Mouse (Mus musculus) layer of hippocampus, adult 2 months (tissue): ENCODE measurements around the gene Bmp6. TPM values are rescaled to one million over a fixed set of nuclear protein-coding genes. Genes with fewer than 3 reads are reported as not detected.

ENCODE experiments used
- DNase-seq, 2 experiments: peaks; one replicate each; pipeline ENCODE4 v3.0.0; 2022; ENCODE audit warnings: low spot score in 2 of 2
- H3K27ac ChIP-seq: fragments of 200-600 bp; 2 replicates; pipeline ENCODE4 v1.8.1; 2022
- H3K4me3 ChIP-seq: fragments of 200-600 bp; 2 replicates; pipeline ENCODE4 v1.8.1; 2022; ENCODE audit warnings: mild to moderate bottlenecking
- CTCF ChIP-seq: fragments of 200-600 bp; conservative IDR thresholded peaks from 2 replicates; pipeline ENCODE4 v1.8.1; 2022; ENCODE audit warnings: antibody characterized with exemption, mild to moderate bottlenecking, moderate library complexity
- total RNA-seq, 2 experiments: library from RNA; stranded (reverse); gene quantifications; 2 replicates each; pipeline ENCODE4 v1.2.3; 2021

The Bmp6 gene
- total RNA-seq, 2 experiments from 2014 or later, result 4.4 to 6.1 TPM

DNA sequence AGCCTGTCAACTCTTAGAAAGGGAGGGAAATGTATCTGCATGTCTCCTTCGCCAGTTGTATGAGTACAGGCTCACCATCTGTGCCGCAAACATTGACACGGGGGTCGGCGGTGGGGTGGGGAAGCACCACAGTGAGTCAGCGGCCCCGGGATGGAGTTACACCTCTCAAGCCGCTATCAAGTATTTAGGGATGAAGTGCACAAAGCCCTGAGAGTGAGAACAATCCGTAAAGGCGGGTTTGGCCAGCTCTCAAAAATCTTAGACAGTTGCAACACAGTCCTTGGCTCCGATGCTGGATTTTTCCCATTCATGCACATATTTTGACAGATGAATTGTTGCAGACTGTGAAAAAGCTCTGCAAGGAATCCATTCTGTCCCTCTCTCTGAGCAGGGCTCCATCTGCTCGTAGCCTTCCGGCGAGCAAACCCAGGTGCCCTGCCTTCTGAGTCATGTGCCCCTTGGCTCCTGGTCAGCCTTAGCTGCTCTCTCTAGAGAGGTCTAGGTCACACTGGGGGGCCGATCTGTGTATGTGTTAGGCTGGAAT is 65.5 kb downstream of the Bmp6 start:
- Histone ChIP-seq H3K27ac (0 out of 2 replicates have a peak overlapping the region, but pooled peaks have one; percentile 28), H3K4me3 (peak overlapping the region; percentile 17; the same call in 1 of the 2 replicates)
- peak; percentile 74 to 76 for DNase-seq
- no peak for TF ChIP-seq CTCF

DNA sequence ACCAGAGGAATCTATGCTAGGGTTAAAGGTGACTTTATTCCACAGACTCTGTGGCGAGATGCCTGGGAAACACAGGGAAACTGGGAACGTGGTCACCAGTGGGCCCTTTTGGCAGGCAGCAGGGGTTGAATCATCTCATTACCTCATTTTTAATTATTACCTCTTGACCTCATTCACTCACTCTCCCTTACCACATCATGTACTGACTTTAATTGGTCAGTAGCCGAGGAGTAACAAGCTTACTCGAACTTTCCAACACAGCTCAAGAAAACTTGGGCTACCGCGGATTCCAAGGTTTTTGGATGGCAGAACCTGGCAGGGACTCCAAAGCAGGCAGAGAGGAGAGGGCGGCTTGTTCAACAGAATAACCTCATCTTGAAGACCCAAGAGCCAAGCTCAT is 74.9 kb downstream of the Bmp6 start:
- Histone ChIP-seq H3K27ac (no peak overlapping the region), H3K4me3 (no peak overlapping the region)
- TF ChIP-seq CTCF, result no peak
- DNase-seq, result no peak

DNA sequence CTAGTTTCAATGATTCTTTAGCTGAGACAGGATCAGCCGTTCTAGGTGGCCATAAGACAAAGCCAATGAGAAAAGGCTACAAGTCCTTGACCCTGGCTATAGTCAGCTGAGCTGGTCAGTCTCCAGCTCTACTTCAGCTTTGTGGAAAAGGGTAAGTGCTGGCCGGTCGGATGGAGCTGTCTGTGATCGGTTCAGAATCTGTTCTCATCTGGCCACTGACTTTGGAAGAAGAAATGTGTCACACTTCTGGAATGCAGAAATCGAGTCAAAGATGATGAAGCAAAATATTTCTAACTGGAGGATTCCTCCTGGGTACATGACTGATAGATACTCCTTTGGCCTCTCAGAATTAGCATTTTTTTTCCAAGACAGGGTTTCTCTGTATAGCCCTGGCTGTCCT is 77.6 kb downstream of the Bmp6 start:
- no peak for TF ChIP-seq CTCF
- no peak for DNase-seq
- Histone ChIP-seq H3K27ac (no peak overlapping the region), H3K4me3 (no peak overlapping the region)

DNA sequence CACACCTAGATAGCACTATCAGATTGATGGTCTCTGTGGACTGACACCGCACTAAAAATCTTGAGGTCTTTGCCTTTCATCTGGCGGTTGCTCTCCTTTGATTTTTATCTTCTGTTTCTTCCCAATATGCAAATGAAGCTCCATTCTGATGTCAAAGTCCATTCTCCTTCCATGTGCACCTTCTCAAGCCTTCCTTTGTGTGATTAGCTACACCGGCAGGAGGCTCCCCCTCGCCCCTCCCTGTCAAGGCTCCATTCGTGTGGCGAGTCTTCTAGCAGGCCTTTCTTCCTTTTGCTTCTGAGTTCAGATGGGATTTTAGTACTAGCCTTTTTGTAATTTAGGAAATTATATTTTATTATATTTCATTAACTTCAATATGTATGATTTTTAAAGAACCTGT is 80.4 kb downstream of the Bmp6 start:
- no peak overlapping the region for H3K4me3 ChIP-seq
- no peak for TF ChIP-seq CTCF
- no peak overlapping the region for H3K27ac ChIP-seq
- no peak for DNase-seq

DNA sequence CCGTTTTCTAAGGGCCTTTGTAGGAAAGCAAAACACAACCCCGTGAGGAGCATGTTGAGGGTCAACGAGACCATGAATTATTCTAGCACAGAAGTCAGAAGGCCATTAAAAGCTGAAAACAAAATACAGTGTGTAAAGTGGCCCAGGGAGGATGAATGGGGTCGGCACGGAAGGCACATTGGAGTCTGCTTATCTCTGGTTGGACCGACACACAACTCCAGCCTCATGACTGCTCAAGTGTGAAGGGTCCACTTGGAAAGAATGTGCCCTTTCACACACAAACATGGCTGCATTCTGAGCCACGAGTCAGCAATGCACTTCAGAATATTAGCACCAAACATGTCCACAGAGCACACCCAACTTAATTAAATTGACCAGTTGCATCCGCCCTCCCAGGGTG is 84.8 kb downstream of the Bmp6 start:
- no peak for TF ChIP-seq CTCF
- Histone ChIP-seq H3K4me3 (no peak overlapping the region), H3K27ac (no peak overlapping the region)
- DNase-seq, result no peak

DNA sequence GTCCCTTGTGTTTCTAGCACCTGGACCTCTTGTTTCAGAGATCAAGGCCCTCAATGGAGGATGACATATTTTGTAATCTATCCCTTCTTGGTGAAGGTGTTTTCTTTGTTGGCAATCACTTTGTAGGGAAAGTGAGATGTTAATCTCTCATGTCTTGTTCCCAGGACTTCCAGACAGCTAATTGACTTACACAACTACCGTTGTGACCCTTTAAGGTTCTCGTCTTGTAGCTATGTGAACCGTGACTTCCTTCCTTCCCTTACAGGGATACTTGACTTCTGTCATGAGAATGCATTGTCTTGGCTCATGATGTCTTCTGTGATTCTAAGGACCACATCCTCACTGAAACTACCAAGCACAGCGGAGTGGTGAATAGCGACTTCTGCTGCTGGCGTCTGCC is 85.2 kb downstream of the Bmp6 start:
- no peak for TF ChIP-seq CTCF
- H3K4me3 ChIP-seq, result no peak overlapping the region
- no peak overlapping the region for H3K27ac ChIP-seq
- DNase-seq, result no peak

DNA sequence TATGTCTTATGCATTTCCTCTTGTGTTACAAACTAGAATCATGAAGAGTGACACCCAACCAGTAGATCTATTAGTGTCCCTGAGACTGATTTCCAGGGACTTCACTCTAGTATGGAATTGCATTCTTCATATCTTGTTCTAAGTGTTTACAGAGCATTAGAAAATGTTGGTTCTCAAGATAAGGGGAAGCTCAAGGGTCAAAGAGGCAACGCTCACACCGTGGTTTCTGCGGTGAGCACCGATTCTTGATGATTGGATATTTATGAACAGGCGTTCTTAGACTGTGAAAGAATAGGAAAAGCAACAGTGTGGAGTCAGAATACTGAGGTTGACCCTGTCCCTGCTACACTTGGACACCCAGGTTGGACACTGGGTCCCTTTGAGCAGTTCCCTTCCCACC is 89.9 kb downstream of the Bmp6 start:
- no peak for TF ChIP-seq CTCF
- DNase-seq, result no peak
- no peak overlapping the region for H3K27ac ChIP-seq
- no peak overlapping the region for H3K4me3 ChIP-seq

DNA sequence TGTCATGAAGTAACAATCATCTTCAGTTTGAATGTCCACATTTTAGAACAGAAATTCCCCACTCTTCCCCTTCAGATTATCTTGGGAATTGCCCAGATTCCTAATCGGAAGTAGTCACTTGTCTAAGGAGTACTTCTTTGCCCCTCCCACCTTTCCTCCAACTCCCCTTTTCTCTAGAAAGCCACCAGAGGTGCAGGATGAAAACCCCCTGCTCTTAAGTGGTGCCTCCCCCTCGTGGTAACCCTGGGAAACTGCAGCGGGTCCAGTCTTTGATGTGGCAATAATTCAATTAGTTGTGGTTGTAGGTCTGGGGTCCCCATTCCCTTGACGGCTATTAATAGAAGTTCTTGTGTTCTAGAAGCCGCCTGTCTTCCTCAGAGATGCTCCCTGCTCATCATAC is 93.0 kb downstream of the Bmp6 start:
- TF ChIP-seq CTCF, result peak; percentile 78
- Histone ChIP-seq H3K27ac (no peak overlapping the region), H3K4me3 (no peak overlapping the region)
- peak in 1 of 2 experiments; percentile 38 for DNase-seq

DNA sequence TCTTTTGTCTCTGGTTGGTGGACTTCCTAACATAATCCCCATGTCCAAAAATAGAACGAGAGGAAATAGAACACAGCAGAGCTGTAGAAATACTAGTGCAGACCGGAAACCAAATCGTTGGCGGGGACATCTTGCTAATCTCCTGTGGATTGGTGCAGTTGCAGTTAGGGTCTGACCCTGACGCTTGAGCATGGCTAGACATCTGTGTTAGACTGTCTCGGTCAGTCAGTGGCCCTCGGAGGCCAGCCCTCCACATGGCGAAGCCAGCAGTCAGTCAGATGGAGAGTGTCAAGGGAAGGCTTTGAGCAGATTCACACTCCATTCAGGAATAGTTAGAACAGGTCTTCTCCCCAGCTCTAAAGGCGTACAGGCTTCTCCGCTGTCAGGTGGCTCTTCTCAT is 95.3 kb downstream of the Bmp6 start:
- no peak for DNase-seq
- TF ChIP-seq CTCF, result no peak
- Histone ChIP-seq H3K4me3 (no peak overlapping the region), H3K27ac (no peak overlapping the region)

DNA sequence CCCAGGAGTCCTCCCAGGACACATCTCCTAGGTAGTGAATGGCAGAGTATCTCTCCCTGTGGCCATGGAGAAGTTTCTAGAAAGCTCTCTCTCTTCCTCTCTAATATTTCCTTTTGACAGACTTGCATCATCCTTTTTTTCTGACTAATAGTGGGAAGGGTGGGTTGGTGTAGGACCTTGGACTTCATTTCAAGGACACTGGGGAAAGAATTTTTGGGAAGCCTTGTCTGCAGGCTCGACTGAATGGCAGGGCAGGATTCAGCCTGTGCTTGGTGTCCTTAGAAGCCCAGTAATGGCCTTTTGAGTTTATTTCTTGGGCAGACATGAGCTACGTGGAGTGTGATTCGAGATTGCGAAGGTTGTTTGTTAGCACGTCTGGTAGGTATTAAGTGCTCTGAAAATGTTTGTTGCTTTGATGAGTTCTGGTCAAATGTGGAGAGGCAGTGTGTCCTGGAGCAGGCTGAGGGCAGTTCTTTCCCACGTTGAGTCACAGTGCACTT is 103.7 kb downstream of the Bmp6 start:
- Histone ChIP-seq H3K27ac (no peak overlapping the region), H3K4me3 (no peak overlapping the region)
- TF ChIP-seq CTCF, result no peak
- DNase-seq, result no peak

DNA sequence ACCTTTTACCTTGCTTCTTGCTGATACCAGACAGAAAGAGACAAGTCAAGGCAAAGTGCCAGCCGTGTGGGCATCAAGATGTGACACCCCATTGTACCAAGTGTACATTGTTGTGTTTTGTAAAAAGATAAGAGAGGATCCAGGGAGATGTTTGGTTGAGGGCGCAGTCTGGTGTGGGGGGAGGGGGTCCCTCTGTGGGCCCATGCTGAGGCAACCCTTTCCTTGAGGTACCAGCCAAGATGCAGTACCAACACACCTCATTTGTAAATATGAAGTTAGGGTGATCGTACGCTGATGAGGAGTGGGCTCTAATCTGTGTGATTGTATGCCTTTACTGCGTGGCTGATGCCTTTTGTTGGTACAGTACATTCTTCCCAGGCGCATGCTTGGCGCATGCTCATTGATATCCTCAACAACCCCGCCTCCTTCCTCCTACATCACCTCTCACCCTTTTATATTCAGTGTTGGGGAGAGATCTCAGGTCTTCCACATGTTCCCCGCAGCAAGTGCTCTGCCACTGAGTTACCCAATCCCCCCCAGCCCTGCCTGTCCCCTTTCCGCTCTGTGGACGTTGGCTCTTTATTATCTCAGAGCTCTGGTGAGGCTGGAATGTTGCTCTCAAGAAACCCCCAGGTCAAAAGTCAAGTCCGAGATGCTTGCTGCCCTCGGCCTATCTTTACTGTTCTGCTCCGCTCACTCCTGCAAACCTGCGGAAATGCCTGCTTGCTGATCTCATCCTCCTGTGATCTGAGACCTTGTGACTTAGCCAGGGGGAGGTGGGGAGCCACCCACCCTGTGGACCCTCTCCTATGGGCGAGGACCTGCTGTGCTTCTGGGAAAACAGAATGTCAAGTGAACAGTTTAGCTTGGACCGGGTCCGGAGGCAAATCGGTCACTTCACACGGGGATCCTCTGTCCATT is 105.4 kb downstream of the Bmp6 start:
- no peak for TF ChIP-seq CTCF

DNA sequence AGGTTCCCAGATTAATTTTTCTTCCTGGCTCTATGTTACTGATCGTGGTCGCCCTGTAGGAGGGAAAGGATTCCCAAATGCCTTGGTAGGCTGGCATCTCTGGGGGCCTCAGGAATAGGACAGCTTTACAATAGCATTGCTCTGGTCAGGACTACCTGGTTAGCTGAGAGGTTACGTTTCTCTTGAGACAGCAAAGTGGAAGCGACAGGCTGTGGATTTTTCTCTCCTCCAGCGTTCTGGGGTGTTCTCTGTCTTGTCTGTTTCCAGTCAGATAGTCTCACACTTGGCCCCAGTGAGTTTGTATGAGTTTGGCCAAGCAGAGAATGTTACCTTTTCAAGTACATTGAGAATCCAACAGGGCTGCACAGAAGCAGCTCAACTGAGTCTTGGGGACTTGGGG is 106.5 kb downstream of the Bmp6 start:
- Histone ChIP-seq H3K27ac (no peak overlapping the region), H3K4me3 (no peak overlapping the region)
- DNase-seq, result no peak
- no peak for TF ChIP-seq CTCF

More for the DNA sequence above, 105.4 kb downstream of the Bmp6 start:
- no peak overlapping the region for H3K27ac ChIP-seq
- H3K4me3 ChIP-seq, result no peak overlapping the region
- no peak for DNase-seq

DNA sequence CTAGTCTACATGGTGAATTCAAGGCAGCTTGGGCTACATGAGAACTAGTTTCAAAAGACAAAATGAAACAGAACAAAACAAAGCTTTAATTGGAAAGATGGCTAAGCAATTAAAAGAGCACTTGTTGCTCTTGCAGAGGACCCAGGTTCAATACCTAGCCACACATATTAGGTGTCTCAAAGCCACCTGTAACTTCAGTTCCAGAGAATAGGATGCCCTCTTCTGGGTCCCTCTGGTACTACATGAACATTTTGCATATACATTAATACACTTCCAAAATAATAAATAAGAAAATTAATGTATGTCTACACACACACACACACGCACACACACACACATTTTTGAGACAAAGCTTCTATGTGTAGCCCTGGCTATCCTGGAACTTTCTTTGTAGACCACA is 118.5 kb downstream of the Bmp6 start:
- no peak overlapping the region for H3K4me3 ChIP-seq
- no peak for DNase-seq
- peak; percentile 58 for TF ChIP-seq CTCF
- no peak overlapping the region for H3K27ac ChIP-seq

DNA sequence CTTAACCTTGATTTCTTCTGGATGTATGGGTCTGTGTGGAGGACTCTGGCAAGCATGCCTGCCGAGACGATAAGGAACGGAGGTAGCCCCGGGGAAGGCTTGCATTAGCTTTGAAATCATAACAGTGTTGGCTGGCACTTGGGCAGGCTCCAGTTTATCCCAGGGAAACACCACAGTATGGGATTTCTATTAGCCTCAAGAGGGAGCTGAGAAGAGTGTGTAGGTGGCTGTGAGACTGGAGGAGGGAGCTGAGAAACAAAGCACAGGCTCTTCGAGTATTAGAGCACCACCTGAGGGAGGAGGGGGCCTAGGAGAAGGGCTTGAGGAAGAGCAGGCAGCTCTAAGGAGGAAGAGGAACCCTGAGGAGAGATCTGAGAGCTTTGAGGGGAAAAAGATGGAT is 126.0 kb downstream of the Bmp6 start:
- no peak overlapping the region for H3K4me3 ChIP-seq
- DNase-seq, result no peak
- TF ChIP-seq CTCF, result no peak
- no peak overlapping the region for H3K27ac ChIP-seq
